In genomic region chr2:19699573-19700295, GRCm38 (mm10) we compare ENCODE assay signal across 21 mouse cellular contexts. TPM values are rescaled to one million over a fixed set of nuclear protein-coding genes. Genes with fewer than 3 reads are reported as not detected.
DNase-seq lines count a peak whose midpoint lies in the region; ATAC-seq lines count a peak whose summit lies in the region.
"Had no signal": no experiment of that assay in that cellular context is flagged by ENCODE, and none has a peak within 500 bp of the region (broad histone marks: within the 10 kb centered on the region; RNA-seq: fewer than 3 reads in every experiment).

No protein-coding gene starts in this region.

- no peak overlapping the region for H3K9ac ChIP-seq in liver, embryonic 11.5 days (ENCODE audit: low read depth, low read length)
- H3K9ac ChIP-seq: forebrain, embryonic 13.5 days; hindbrain, embryonic 13.5 days; limb, embryonic 13.5 days had no signal

- peak; percentile 6 for DNase-seq in spleen, adult 12 weeks (ENCODE audit: low spot score)
- no peak for DNase-seq in spleen, adult 18-20 months
- DNase-seq in liver, embryonic 11.5 days (ENCODE audit: low spot score): no peak
- DNase-seq in kidney, adult 9 months: no peak
- no peak for DNase-seq in cerebellum, adult 8-10 months
- no peak for DNase-seq in ovary, postnatal 14 days (ENCODE audit: low spot score)
- DNase-seq: adrenal gland, adult 2 months; cerebellum, adult 11-12 months; cerebellum, postnatal 25 days; gastrocnemius, postnatal 14 days; heart, postnatal 14 days; kidney, postnatal 10 days; midbrain, embryonic 14.5 days; thymus, adult 18-20 months had no signal

- H3K9me3 ChIP-seq in liver, embryonic 11.5 days (ENCODE audit: control insufficient read depth, low read length): no peaks in the 10 kb centered on the region
- H3K9me3 ChIP-seq: forebrain, embryonic 13.5 days; hindbrain, embryonic 13.5 days; limb, embryonic 13.5 days had no signal

- no peaks in the 10 kb centered on the region for H3K36me3 ChIP-seq in liver, embryonic 11.5 days (ENCODE audit: control insufficient read depth, insufficient read depth, low read length)
- H3K36me3 ChIP-seq: hindbrain, embryonic 13.5 days; limb, embryonic 13.5 days had no signal

- peak; percentile 68; the same call in 1 of the 2 replicates for ATAC-seq in common myeloid progenitor, adult 5-6 weeks (replicated peaks; ENCODE audit: low read depth, poor library complexity, severe bottlenecking)
- peak; percentile 100 for ATAC-seq in liver, embryonic 11.5 days (replicated peaks; ENCODE audit: low FRiP score)
- peak; percentile 89 for ATAC-seq in megakaryocyte progenitor cell, adult 5-6 weeks (replicated peaks; ENCODE audit: poor library complexity)
- ATAC-seq: forebrain, embryonic 13.5 days; inflammation-experienced regulatory T-cells, adult 6 months had no signal

- no peak overlapping the region for H3K4me2 ChIP-seq in liver, embryonic 11.5 days
- H3K4me2 ChIP-seq: forebrain, embryonic 13.5 days; hindbrain, embryonic 13.5 days; limb, embryonic 13.5 days had no signal

- no peak overlapping the region for H3K4me3 ChIP-seq in liver, embryonic 11.5 days (ENCODE audit: low read depth, low read length)
- H3K4me3 ChIP-seq: forebrain, embryonic 13.5 days; hindbrain, embryonic 13.5 days; limb, embryonic 13.5 days; myocyte had no signal

- H3K4me1 ChIP-seq in liver, embryonic 11.5 days (replicated peaks; ENCODE audit: control insufficient read depth, insufficient read depth, low read length): no peaks in the 10 kb centered on the region
- H3K4me1 ChIP-seq: forebrain, embryonic 13.5 days; hindbrain, embryonic 13.5 days; limb, embryonic 13.5 days had no signal

- no peak overlapping the region for H3K27ac ChIP-seq in liver, embryonic 11.5 days (ENCODE audit: low read depth, low read length)
- H3K27ac ChIP-seq: forebrain, embryonic 13.5 days; hindbrain, embryonic 13.5 days; limb, embryonic 13.5 days had no signal

- no peaks in the 10 kb centered on the region; the same call in 1 of the 2 replicates for H3K27me3 ChIP-seq in liver, embryonic 11.5 days (replicated peaks; ENCODE audit: control insufficient read depth, insufficient read depth, low read length)
- H3K27me3 ChIP-seq: forebrain, embryonic 13.5 days; hindbrain, embryonic 13.5 days; limb, embryonic 13.5 days had no signal

- 65% methylated on average over 4 of the region's 4 CpGs for WGBS in liver, embryonic 11.5 days

RNA-seq across cellular contexts. Expression of gene Otud1, which starts 42.2 kb away (rescaled TPM):
- 4.0 and 8.9 TPM in 2 replicates for total RNA-seq in common myeloid progenitor, adult 5-6 weeks (2017)
- polyA plus RNA-seq in liver, embryonic 11.5 days (2014; fragmentation: Nextera tagmentation; extraction: Ambion mirVana): 0.62 and 0.95 TPM in 2 replicates
- 5.8 and 6.4 TPM in 2 replicates for total RNA-seq in megakaryocyte progenitor cell, adult 5-6 weeks (2015)
- total RNA-seq in megakaryocyte progenitor cell, adult 5-6 weeks (2017): 3.1 and 3.3 TPM in 2 replicates
